Mouse (Mus musculus): ENCODE data around the gene Olfr54. TPM values are rescaled to one million over a fixed set of nuclear protein-coding genes. Genes with fewer than 3 reads are reported as not detected.
"Not testable (repeated sequence)": the region's sequence is repeated elsewhere in the genome, so short reads cannot be mapped to it uniquely, and the experiment has no call there.

The Olfr54 gene
- total and polyA plus RNA-seq, 2 experiments from 2014 or later: not detected

DNA sequence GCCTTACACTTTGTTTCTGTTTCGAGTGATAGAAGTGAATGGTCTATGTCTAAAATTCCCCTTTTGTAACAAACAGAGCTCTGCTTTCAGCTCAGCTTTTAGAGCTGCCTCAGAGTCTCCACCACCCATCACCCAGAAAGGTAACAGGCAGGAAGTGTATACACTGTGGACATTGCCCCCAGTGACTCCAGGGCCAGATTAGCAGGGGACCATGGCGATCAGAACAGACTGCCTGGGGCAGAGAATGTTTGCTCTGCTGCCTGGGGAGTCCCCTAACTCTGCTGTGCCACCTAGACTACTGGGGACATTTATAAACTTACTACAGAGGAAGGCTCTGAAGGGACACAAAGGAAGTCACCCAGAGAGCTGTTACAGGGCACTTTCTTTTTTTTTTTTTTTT is 2.3 kb downstream of the Olfr54 start:
- Histone ChIP-seq H3K4me3 (ENCODE audit: low read depth, low read length) (no peak overlapping the region), H3K4me2 (ENCODE audit: low read depth) (no peak overlapping the region), H3K4me1 (ENCODE audit: insufficient read depth) (no peaks in the 10 kb centered on the region), H3K9ac (no peak overlapping the region), H3K27me3 (ENCODE audit: insufficient read depth, low read length) (no peaks in the 10 kb centered on the region), H3K27ac (ENCODE audit: low read depth, low read length) (no peak overlapping the region), H3K9me3 (ENCODE audit: low read length) (no peaks in the 10 kb centered on the region), H3K36me3 (ENCODE audit: insufficient read depth) (no peaks in the 10 kb centered on the region)
- ATAC-seq (no peak), DNase-seq (no peak)
- TF ChIP-seq CTCF (IDR thresholded peaks at IDR 0.05; ENCODE audit: low read depth): no peak
- WGBS: 59% methylated on average over 2 of the region's 2 CpGs

DNA sequence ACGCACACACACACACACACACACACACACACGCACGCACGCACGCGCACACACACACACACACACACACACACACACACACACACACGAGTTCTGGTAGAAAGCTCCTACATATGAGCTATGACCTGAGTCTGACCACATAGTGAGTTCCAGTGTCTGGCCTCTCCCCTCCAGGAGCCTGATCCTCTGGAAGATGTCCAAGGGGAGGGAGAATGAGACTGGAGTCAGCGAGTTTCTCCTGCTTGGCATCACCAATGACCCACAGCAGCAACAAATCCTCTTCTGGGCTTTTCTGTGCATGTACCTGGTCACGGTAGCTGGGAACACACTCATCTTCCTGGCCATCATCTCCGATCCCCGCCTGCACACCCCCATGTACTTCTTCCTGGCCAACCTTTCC is 12.8 kb downstream of the Olfr54 start:
- not testable (repeated sequence) for H3K36me3 ChIP-seq (ENCODE audit: insufficient read depth); H3K9me3 ChIP-seq (ENCODE audit: low read length); ATAC-seq; H3K4me1 ChIP-seq (ENCODE audit: insufficient read depth); H3K27me3 ChIP-seq (ENCODE audit: insufficient read depth, low read length); H3K4me2 ChIP-seq (ENCODE audit: low read depth); H3K9ac ChIP-seq; H3K27ac ChIP-seq (ENCODE audit: low read depth, low read length); H3K4me3 ChIP-seq (ENCODE audit: low read depth, low read length); DNase-seq
- WGBS: 88% methylated on average over 11 of the region's 11 CpGs

DNA sequence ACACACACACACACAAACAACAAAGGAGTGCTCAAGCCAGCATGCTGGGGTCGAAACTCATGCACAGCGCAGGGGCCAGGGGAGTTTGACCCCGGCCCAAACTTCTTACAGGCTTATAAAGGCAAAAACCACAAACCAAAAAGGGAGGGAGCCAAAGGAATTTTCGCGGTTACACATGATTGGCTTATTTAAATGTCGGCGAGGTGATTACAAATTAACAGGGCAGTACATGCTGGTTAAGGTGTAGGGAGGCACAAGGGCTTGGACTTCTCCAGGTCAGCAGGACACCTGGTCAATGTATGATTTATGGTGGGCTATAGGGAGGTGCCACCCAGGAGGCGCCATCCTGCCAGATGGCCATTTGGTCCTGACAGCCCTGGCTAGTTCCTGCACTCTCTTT is 15.3 kb downstream of the Olfr54 start:
- H3K9ac ChIP-seq; H3K36me3 ChIP-seq (ENCODE audit: insufficient read depth); H3K9me3 ChIP-seq (ENCODE audit: low read length); H3K27me3 ChIP-seq (ENCODE audit: insufficient read depth, low read length); H3K27ac ChIP-seq (ENCODE audit: low read depth, low read length); H3K4me3 ChIP-seq (ENCODE audit: low read depth, low read length); DNase-seq; ATAC-seq; H3K4me2 ChIP-seq (ENCODE audit: low read depth); H3K4me1 ChIP-seq (ENCODE audit: insufficient read depth): not testable (repeated sequence)
- WGBS: 84% methylated on average over 8 of the region's 8 CpGs

DNA sequence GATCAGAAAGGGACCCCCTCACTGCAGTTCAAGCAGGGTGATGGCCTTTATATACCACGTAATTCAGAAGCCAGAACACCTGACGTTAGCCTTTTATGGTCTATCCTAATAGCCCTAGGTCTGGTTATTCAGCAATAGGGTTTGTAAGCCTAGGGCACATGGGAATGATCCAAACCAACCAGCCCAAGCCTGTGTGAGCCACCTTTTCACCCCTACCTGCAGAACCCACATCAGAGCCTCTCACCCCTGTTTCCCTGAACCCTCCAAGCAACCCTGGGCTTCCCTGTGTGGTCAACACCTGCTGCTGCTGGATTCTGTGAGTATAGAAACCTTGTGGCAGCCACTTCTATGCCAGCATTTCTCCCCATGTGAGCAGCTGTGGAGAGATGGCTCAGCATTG is 16.2 kb downstream of the Olfr54 start:
- DNase-seq (no peak), ATAC-seq (no peak)
- H3K9ac ChIP-seq: no peak overlapping the region
- no peaks in the 10 kb centered on the region for H3K4me1 ChIP-seq (ENCODE audit: insufficient read depth)
- 80% methylated on average over 2 of the region's 2 CpGs for WGBS
- H3K27me3 ChIP-seq (ENCODE audit: insufficient read depth, low read length): no peaks in the 10 kb centered on the region
- no peak for TF ChIP-seq CTCF (IDR thresholded peaks at IDR 0.05; ENCODE audit: low read depth)
- H3K27ac ChIP-seq (ENCODE audit: low read depth, low read length): no peak overlapping the region
- H3K36me3 ChIP-seq (ENCODE audit: insufficient read depth): no peaks in the 10 kb centered on the region
- no peak overlapping the region for H3K4me3 ChIP-seq (ENCODE audit: low read depth, low read length)
- no peaks in the 10 kb centered on the region for H3K9me3 ChIP-seq (ENCODE audit: low read length)
- no peak overlapping the region for H3K4me2 ChIP-seq (ENCODE audit: low read depth)

DNA sequence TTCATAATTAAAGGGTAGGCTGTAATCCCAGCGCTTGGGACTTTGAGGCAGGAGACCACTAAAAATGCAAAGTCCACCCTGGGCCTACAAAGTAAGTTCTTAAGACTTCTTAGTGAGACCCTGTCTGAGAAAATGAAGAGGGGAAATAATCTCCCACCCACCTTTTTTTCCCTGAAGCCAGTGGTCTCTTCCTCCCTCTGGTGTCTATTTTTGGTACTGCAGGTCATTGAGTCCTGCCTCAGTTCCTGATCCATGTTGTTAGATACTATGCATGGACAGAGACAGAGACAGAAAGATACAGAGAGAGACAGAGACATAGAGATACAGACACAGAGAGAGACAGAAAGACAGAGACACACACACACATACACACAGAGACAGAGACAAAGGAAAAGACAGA is 18.8 kb downstream of the Olfr54 start:
- Histone ChIP-seq H3K4me3 (ENCODE audit: low read depth, low read length) (no peak overlapping the region), H3K4me1 (ENCODE audit: insufficient read depth) (no peaks in the 10 kb centered on the region), H3K27ac (ENCODE audit: low read depth, low read length) (no peak overlapping the region), H3K27me3 (ENCODE audit: insufficient read depth, low read length) (no peaks in the 10 kb centered on the region), H3K9ac (no peak overlapping the region), H3K4me2 (ENCODE audit: low read depth) (no peak overlapping the region), H3K9me3 (ENCODE audit: low read length) (no peaks in the 10 kb centered on the region), H3K36me3 (ENCODE audit: insufficient read depth) (no peaks in the 10 kb centered on the region)
- 8% methylated on average over 1 of the region's 1 CpGs for WGBS
- ATAC-seq: no peak
- TF ChIP-seq CTCF (IDR thresholded peaks at IDR 0.05; ENCODE audit: low read depth): peak; percentile 94
- peak; percentile 76 for DNase-seq

DNA sequence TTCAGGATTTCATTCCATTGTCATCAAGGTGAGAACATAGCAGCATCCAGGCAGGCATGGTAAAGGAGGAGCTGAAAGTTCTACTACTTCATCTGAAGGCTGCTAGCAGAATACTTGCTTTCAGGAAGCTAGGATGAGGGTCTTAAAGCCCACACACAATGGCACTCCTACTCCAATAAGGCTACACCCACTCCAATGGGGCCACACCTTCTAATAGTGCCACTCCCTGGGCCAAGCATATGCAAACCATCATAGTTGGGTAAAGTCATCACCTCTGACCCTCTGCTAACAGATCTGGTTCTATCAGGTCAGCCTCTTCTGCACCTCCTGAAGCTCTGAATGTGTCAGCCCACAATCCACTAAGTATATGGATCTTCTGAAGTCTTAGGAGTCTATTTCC is 20.1 kb downstream of the Olfr54 start:
- not testable (repeated sequence) for H3K27ac ChIP-seq (ENCODE audit: low read depth, low read length); ATAC-seq; H3K4me1 ChIP-seq (ENCODE audit: insufficient read depth); H3K9me3 ChIP-seq (ENCODE audit: low read length); H3K9ac ChIP-seq; H3K4me2 ChIP-seq (ENCODE audit: low read depth); DNase-seq; H3K4me3 ChIP-seq (ENCODE audit: low read depth, low read length); H3K36me3 ChIP-seq (ENCODE audit: insufficient read depth); H3K27me3 ChIP-seq (ENCODE audit: insufficient read depth, low read length)

DNA sequence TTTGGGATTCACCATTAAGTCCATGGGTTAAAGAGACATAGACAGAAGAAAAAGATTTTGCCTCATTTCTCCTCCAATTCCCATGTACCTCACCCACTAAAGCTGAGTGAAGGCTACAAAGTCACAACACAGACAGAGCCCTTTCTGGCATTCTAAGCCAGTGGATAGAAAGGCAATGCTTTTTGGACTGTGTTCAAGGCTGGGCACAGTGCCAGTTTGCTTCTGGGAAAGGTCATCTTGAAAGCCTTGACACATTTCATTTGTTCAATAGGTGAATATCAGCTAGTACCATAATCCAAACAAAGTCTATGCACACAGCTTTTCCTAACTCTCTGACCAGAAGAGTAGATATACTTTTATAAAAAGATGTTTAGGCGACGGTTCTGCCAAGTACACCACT is 21.9 kb downstream of the Olfr54 start:
- Histone ChIP-seq H3K4me2 (ENCODE audit: low read depth) (no peak overlapping the region), H3K27ac (ENCODE audit: low read depth, low read length) (no peak overlapping the region), H3K4me3 (ENCODE audit: low read depth, low read length) (no peak overlapping the region), H3K27me3 (ENCODE audit: insufficient read depth, low read length) (no peaks in the 10 kb centered on the region), H3K4me1 (ENCODE audit: insufficient read depth) (no peaks in the 10 kb centered on the region), H3K9me3 (ENCODE audit: low read length) (no peaks in the 10 kb centered on the region), H3K9ac (no peak overlapping the region), H3K36me3 (ENCODE audit: insufficient read depth) (no peaks in the 10 kb centered on the region)
- DNase-seq (no peak), ATAC-seq (no peak)
- no peak for TF ChIP-seq CTCF (IDR thresholded peaks at IDR 0.05; ENCODE audit: low read depth)
- WGBS: 88% methylated on average over 2 of the region's 2 CpGs

DNA sequence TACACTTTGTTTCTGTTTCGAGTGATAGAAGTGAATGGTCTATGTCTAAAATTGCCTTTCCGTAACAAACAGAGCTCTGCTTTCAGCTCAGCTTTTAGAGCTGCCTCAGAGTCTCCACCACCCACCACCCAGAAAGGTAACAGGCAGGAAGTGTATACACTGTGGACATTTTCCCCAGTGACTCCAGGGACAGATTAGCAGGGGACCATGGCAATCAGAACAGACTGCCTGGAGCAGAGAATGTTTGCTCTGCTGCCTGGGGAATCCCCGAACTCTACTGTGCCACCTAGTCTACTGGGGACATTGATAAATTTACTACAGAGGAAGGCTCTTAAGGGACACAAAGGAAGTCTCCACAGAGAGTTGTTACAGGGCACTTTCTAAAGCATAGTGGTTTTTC is 30.7 kb downstream of the Olfr54 start:
- not testable (repeated sequence) for H3K9me3 ChIP-seq (ENCODE audit: low read length); H3K9ac ChIP-seq; H3K27me3 ChIP-seq (ENCODE audit: insufficient read depth, low read length); H3K4me2 ChIP-seq (ENCODE audit: low read depth); H3K4me3 ChIP-seq (ENCODE audit: low read depth, low read length); H3K36me3 ChIP-seq (ENCODE audit: insufficient read depth); H3K27ac ChIP-seq (ENCODE audit: low read depth, low read length); ATAC-seq; DNase-seq; H3K4me1 ChIP-seq (ENCODE audit: insufficient read depth)
- WGBS: 78% methylated on average over 3 of the region's 3 CpGs

DNA sequence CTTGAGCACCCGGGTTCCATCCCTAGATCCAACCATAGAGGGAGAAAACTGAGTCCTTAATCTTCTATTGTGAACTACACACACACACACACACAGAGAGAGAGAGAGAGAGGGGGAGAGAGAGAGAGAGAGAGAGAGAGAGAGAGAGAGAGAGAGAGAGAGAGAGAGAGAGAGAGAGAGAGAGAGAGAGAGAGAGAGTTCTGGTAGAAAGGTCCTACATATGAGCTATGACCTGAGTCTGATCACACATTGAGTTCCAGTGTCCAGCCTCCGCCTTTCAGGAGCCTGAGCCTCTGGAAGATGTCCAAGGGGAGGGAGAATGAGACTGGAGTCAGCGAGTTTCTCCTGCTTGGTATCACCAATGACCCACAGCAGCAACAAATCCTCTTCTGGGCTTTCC is 33.8 kb downstream of the Olfr54 start, which contains the start of gene Olfr1375:
Olfr1375 (plus strand) TSS at position 301 of the 400 bp plus-strand sequence.
- 83% methylated on average over 3 of the region's 3 CpGs for WGBS
- DNase-seq; H3K4me2 ChIP-seq (ENCODE audit: low read depth); H3K36me3 ChIP-seq (ENCODE audit: insufficient read depth); H3K27me3 ChIP-seq (ENCODE audit: insufficient read depth, low read length); H3K9ac ChIP-seq; H3K4me3 ChIP-seq (ENCODE audit: low read depth, low read length); H3K4me1 ChIP-seq (ENCODE audit: insufficient read depth); H3K27ac ChIP-seq (ENCODE audit: low read depth, low read length); ATAC-seq; H3K9me3 ChIP-seq (ENCODE audit: low read length): not testable (repeated sequence)

Data from forebrain, postnatal 0 days (tissue).